Mouse (Mus musculus) stomach, postnatal 0 days (tissue): ENCODE results near the gene Proser1.

ENCODE experiments used
- CTCF ChIP-seq: IDR thresholded peaks from 2 replicates; pipeline ENCODE4 v1.5.1; 2016; ENCODE audit warnings: antibody characterized with exemption, low read depth, mild to moderate bottlenecking, moderate library complexity
- EP300 ChIP-seq: optimal IDR thresholded peaks from 2 replicates; pipeline ENCODE3; 2016; ENCODE audit warnings: antibody characterized with exemption

DNA sequence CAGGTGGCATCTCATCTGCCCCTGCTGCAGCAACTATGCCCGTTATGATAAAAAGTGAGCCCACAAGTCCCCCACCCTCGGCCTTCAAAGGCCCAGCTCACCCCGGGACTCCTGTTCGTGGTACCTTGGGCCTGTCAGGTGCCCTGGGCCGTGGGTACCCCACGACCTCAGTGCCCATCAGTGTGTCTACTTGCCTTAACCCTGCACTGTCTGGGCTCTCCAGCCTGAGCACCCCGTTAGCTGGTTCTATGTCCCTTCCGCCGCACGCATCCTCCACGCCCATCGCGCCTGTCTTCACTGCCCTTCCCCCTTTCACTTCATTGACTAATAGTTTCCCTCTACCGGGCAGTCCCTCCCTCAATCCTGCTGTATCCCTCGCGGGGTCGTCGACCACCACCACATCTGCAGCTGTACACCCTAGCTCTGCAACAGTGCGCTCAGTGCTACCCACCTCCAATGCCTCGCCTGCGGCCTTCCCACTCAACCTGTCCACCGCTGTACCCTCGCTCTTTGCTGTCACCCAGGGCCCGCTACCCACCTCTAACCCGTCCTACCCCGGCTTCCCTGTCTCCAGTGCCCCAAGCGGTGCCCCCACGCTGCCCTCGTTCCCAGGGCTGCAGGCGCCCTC lies 15.1 kb downstream of the Proser1 start:
- TF ChIP-seq EP300 (no peak), CTCF (no peak)
